Mouse (Mus musculus) testis, postnatal 10 days (tissue): ENCODE measurements around the gene Pidd1.

ENCODE experiments used
- DNase-seq: peaks from one replicate; pipeline ENCODE4 v3.0.0; 2021; ENCODE audit warnings: low spot score

The Pidd1 gene

DNA sequence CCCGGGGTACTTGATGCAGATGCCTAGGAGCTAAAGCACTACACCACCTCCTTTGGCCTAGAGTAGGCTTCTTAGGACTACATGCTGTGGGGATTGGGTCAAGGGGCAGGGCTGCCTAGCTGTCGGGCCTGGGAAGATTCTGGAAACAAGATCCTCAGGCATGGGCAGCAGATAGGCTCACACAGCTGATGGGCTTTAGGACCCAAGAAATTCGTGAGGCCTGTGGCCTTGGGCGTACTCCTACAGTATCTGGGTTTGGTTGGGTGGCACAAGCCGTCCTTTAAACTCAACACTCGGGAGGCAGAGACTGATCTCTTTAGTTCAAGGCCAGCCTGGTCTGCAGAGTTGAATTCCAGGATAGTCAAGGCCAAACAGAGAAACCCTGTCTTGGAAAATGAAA lies 28.4 kb upstream of the Pidd1 start:
- no peak for DNase-seq

DNA sequence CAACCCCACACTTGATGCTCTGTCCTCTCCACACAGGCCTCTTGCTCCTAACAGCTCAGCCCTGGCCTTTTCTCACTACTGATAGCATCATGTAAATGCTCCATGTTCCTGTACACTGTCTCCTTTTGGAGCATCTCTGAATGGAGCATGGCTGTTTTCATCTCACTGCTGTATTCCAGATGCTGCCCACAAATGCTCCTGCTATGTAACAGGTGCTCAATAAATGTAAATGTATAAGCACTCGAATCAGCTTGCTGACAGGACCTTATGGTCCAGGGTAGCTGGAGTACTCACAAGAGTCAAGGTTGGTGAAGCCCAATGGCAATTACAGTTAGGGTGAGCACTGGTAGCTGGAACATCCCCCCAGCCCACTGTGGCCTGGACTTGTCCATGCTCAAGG lies 27.4 kb upstream of the Pidd1 start:
- no peak for DNase-seq

DNA sequence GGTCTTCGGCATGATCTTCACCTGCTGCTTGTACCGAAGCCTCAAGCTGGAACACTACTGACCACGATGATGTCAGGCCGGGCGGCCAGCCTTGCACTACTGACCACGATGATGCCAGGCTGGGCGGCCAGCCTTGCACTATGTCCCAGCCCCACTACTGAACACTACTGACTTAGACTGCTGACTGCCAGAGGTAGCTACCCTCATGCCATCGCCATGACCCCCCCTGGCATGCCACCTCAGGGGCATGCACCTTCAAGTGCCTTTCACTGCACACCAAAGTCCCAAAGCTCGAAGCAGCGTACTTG lies 26.8 kb upstream of the Pidd1 start:
- no peak for DNase-seq

DNA sequence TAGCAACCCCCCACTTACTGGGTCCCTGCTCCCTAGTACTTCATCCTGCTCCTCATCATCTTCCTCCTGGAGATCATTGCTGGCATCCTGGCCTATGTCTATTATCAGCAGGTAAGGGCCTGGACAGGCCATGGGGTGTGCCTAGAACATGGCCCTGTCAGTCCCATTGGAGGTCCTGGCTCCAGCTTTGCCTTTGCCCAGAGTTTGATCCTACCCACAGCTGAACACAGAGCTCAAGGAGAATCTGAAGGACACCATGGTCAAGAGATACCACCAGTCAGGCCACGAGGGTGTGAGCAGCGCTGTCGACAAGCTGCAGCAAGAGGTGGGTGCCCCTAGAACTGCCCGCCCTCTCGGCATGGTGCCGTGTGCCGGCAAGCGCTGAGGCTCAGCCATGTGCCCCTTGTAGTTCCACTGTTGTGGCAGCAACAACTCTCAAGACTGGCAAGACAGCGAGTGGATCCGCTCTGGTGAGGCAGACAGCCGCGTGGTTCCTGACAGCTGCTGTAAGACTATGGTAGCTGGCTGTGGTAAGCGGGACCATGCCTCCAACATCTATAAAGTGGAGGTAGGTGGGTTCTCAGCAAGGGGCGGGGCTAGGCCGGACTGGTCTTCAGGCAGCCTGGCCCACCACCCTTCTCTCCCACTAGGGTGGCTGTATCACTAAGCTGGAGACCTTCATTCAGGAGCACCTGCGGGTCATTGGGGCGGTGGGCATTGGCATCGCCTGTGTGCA lies 26.2 kb upstream of the Pidd1 start:
- DNase-seq = no peak

DNA sequence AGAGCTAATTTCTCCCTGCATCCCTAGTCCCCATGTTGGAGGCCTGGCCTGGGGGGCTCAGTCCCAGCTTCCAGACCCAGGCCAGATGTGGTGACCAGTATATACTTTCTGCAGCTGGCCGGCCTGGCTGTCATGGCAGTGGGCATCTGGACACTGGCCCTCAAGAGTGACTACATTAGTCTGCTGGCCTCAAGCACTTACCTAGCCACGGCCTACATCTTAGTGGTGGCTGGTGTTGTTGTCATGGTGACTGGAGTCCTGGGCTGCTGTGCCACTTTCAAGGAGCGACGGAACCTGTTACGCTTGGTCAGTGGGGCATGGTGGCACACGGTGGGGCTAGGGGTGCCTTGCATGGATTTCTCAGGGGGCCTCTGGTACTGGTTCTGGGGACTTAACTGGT lies 25.5 kb upstream of the Pidd1 start:
- no peak for DNase-seq

DNA sequence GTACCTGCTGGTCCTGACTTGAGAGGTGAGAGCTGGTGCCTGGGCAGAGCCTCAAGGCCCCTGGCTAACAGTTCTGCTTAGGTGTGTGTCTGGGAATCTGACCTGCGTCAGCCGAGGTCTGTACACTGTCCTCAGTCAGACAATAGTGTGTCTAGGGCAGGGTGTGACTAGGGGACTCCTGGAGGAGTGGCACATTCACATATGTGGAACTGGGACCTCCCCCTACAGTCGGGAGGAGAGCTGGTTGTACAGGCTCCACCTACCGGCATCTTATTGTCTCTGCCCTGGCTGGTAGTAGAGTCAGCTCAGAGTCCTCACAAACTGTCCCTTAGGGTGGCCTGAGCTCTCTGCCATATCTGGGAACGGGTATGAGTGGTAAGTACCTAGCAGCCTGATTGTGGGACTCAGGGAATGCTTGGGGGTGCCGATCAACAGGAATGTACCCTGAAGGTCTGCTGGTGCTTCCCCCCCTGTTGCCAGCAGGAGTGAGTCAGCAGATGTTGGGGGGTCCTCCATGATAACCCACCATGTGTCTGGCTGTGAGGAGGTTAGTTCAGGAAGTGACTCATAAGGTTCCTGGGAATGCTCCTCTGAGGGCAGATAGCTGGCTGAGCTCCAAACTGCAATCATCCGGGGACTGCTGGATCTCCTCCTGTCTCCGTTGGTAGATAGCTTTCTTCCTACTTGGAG lies 24.8 kb upstream of the Pidd1 start:
- peak; percentile 74 for DNase-seq

DNA sequence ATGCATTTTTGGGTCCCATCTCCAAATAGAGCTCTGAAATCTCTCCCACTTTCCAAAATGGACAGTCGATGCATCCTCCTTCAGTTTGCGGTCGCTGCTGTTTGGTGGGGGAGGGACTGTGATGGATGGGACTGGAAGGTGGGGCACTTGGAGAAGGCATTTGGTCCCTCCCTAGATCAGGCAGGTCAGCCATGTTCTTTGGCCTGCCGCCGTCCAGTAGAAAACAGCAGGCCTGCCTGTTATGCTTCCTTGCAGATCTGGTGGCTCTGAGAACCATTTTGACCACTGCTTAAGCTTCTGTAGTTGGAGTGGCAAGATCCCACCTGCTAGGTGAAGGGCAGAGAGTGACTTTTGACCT lies 24.3 kb upstream of the Pidd1 start:
- DNase-seq = peak; percentile 66

DNA sequence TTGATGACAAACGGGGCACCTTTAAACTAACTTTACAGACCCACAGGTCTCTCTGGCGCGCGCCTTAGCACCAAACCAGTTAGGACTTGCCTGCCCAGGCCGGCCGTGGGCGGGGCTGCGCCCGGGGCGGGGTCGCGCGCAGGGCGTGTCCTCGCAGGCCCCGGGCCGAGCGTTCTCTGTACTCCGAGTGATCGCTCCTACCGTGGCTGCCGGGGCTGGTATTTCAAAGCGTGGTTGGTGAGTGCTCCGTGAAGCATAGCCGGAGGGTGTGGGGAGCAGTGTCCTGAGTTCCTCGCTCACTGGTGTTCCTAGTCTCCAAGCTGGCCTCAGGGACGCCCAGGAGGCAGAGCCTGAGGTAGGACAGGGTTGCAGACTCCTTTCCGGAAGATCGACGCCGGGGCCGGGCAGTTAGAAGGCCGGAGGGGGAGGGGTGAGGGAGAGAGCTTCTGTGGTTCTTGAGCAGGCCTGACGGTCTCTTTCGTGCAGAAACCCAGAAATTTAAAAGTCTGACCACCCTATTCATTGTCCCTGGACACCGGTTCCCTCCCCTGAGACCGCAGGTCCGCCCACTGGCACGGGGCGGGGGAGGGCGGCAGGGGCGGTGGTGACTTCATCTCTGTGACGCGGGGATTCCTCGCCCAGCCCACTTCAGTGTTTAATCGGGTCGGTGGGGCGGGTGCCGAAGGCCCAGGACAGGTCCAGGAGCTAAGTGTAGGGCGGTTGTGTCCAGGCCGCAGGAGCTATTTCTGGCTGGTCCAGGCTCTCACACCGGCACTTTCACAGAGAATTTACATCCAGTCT lies 23.6 kb upstream of the Pidd1 start, which contains the start of gene Cd151:
TSS of gene Cd151 (plus strand) at position 163 of the 801 bp plus-strand sequence.
- DNase-seq = peak; percentile 95

DNA sequence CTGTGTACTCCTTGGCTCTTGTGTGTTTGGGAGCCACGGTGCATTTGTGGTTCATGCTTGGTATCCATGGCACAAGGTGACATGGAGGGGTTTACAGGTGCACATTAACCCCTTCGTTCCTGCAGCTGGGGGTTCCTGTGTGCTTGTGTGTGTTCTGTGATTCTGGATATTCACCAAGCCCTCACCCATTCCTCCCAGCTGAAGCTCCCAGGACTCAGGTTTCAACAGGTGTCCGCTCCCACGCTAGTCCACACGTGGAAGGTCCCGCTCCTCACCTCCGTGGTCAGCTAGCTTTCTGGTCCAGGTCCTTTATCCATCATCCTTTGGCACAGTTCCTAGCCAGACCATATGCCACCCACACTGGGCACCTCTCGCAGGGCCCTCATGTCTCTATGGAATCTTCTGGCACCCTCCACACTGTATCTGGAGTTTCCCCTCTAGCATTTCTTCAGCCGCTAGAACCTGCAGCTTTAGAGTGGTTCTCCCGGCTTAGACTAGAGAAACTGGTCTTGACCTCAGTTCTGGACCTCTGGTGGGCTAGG lies 22.9 kb upstream of the Pidd1 start:
- no peak for DNase-seq

DNA sequence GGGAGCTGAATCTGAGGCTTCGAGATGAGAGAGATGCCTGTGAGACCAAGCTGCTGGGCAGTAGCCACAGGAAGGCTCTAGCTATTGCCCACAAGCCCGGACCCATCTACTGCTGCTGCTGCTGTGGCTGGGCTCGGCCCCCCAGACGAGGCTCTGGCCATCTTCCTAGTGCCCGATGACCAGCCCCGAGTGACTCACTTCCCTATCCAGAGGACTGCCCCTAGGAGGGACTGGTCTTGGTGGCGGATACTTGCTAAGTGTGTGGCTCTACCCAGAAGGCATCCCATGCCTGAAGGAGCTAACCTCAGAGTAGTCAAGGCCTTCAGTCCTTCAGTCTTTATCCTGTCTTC lies 22.2 kb upstream of the Pidd1 start:
- DNase-seq = no peak

DNA sequence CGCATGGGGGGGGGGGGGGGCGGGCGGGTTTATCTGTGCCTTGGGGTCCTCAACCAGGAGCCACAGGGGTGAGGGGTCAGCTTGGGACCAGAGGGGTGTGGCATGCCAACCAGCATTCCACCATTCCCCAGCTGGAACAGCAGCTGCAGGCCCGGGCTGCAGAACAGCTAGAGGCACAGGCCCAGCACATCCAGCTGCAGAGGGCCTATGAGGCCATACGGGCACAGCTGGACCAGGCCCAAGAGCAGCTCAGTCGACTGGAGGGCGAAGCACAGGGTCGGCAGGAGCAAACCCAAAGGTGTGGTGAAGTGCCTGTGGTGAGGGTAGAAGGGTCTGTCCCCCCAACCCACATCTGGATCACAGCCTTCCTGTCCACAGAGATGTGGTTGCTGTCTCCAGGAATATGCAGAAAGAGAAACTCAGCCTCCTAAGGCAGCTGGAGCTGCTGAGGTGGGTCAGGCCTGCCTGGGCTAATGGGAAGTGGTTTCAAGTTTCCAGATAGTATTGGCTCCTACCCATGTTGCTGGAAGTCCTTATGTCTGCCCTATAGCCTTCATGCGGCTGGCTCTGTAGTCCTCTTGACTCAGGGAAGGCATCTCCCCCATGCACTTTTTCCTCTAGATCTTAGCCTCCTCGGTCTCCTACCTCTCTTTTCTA lies 21.7 kb upstream of the Pidd1 start:
- peak; percentile 67 for DNase-seq

DNA sequence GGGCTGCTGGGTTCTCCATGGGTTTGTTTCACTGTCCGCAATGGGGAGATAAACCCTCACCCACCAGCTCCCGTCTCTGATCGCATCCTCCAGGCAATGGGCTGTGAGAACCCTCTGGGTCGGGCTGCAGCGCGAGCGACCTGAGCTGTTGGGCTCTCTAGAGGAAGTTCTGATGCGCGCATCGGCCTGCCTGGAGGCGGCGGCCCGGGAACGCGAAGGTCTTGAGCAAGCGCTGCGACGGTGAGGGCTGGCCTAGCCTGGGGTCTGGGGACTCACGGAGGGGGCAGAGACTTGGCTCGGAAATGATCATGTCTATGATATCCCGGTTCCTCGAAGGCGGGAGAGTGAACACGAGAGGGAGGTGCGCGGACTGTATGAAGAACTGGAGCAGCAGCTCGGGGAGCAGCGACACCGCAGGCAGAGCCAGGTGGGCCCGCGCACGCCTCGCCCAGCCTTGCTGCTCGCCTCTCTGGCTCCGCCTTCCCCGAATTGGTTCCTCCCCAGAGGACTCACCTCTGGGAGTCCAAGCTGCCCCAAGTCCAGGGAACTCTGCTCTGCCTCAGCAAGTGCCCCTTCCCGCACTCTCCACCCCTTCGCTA lies 20.9 kb upstream of the Pidd1 start:
- DNase-seq = no peak

DNA sequence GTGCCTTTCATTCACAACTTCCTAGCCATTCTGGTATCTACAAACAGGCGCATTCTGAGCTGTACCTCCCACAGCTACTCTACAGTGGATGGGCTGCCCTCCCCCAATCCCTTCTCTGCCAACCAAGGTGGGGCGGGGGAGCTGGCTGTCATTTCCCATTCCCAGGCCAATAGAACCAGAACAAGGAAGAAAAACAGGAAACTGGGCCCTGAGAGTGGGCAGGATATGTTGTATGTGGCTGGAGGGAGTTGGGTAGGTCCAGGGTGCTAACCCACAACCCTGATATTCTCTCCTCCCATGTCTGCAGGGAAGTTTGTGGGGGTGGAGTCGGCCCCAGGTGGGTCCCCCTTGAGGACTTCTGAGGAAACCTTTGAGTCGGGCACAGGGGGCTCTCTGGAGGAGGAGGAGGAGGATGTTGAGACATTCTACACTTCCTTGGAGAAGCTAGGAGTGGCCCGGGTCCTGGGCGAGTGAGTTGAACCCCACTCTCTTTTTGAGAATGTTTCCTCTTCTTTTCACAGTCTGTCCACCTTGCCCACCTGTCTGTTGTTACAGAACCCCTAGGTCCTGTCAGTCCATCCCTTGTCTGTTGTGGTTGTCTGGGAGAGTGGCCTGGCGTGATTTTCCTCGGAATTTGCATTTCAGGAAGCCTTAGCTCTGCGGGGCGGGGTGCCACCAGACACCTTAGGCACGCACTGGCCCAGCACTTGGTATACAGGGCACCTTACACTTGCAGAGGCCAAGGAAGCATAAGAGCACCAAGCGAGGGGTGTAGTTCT lies 20.2 kb upstream of the Pidd1 start:
- DNase-seq = no peak

DNA sequence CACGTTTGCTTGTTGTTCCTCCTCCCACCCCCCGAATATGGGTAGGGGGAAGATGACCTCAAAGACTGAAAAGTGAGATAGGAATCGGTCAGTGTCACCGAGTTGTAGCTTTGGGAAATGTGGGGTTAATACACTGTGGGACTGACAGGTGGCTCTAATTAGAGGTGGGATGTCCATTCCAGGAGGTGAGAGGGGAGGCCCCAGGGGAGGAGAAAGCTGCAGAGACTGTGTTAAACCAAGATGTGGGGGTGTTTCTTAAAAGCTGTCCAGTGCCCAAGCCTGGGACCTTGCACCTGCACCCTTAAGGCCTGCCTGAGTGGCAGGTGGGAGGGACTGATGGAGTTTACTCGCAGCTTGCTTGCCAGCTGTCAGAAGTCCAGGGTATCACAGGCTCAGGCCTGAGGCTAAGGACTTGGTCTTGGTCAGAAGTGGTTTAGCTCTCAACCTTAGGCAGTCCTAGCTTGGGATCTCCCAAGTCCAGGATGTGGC lies 18.6 kb upstream of the Pidd1 start:
- no peak for DNase-seq

DNA sequence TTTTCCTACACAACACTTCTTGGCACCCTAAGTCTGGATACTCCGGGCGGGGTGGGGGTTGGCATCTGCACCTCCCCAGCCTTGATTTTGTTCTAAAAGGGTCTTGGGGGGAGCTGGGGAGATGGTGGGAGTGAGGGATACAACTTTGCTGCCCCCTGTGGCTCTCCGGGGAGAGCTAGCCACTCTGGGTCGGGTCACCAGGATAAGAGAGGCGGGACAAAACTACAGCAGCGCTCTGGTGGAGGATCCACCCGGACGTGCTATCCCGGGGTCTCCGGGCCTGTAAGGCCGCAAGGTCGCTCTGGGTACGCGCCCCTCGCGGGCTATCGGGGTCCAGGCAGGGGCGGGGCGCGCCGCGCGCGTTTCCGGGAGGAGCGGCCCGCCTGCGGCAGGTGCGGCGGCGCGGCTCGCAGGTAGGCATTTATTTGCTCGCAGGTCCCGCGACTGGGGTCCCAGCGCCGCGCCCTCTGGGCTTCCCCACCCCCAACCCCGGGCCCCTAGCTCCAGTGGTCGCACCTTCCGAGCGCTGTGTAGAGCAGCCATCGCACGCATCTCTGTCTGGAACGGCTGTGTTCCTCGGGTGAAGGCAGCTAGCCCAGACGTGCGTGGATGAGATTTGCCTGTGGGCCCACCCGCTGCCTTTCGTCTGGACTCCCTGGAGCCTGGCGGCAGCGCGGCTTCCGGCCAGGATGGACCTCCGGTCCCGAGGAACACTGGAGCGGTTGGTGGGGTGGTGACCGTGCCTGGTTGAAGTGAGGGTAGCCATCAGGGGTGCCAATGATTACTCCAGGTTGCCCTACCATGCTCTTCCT lies 17.9 kb upstream of the Pidd1 start:
- peak; percentile 64 for DNase-seq

DNA sequence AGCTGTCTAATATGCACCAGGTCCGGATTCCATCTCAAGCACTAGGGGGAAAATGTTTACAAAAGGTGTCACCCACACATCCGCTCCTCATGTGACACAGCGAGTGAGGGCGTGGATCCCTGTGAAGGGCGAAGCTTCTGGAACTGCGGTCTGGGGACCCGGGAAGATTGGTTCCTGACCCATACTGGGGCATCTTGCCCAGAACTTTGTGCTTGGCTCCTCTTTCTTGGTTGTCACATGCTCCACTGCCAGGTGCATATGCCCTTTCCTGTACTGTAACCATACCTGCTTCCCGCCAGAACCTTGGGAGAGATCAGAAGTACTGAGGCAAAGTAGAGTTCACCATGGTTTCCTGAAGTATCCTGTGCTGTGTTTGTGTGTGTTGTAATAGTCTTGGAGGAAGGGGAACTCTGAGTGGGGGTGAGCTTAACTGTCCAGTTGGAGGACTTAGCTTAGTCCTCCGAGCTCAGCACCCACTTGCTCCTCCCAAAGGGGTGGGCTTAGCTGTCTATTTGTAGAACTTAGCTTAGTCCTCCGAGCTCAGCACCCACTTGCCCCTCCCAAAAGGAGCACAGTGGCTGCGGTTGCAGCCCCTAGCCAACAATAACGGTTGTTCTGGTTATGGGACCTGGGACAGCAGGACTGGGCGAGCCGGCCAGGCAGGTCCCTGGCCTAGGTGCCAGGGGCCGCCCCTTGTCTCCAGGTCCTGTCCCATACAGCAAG lies 16.7 kb upstream of the Pidd1 start, which contains the start of gene Cracr2b:
TSS of gene Cracr2b (plus strand) at position 704 of the 723 bp plus-strand sequence.
- DNase-seq = peak; percentile 47

DNA sequence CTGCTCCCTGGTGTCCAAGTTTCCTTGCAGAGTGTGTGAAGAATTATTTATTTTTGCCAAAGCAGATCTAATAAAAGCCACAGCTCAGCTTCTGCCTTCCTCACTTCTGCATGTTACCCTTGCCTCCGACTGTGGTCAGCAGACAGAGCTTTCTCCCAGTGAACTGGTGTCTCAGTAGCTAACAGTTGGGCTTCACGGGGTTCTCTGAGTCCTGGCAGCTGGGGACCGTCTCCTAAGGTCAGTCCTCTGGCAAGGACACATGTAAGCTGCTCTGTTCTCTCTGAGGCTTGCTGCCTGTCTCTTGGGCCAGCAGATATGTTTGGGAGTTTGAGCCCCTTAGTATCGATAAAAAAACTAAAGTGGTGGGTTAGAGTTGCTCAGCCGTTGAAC lies 16.2 kb upstream of the Pidd1 start:
- DNase-seq = no peak

DNA sequence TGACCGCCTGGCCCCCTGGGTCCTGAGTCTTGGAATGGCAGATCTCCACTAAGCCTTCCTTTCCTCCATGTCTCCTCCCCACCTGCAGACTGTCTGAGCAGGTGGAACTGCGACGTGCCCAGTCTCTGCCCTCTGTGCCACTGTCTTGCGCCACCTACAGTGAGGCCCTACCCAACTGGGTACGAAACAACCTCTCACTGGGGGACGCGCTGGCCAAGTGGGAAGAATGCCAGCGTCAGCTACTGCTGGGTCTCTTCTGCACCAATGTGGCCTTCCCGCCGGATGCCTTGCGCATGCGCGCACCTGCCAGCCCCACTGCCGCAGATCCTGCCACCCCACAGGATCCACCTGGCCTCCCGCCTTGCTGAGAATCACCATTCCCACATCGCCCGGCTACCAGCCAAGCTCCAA lies 15.5 kb upstream of the Pidd1 start:
- peak; percentile 44 for DNase-seq

DNA sequence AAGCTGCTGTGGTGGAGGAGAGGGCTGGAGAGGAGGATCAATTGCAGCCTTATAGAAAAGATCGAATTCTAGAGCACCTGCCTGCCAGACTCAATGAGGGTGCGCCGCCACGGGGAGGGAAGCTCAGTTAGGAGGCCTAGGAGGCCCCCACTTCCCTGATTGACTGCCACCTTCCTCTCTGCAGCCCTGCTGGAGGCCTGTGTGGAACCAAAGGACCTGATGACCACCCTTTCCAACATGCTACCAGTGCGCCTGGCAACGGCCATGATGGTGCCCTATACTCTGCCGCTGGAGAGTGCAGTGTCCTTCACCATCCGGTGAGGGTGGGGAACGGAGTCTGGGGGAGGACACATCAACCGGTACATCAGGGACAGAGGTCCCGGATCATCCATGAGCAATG lies 14.8 kb upstream of the Pidd1 start:
- peak; percentile 45 for DNase-seq
